Mouse (Mus musculus): ENCODE results near the gene Klhl26. TPM values are rescaled to one million over a fixed set of nuclear protein-coding genes. Genes with fewer than 3 reads are reported as not detected.
"Not testable (repeated sequence)": the region's sequence is repeated elsewhere in the genome, so short reads cannot be mapped to it uniquely, and the experiment has no call there.

The Klhl26 gene
- polyA plus RNA-seq, 1 experiment, result 32.5 TPM

GRCm38 (mm10) chr8:70517940-70518643 lies 41.3 kb upstream of the Klhl26 start:
- H3ac ChIP-seq (ENCODE audit: control insufficient read depth, insufficient read length), result no peak overlapping the region
- peaks cover 11% of the 10 kb centered on the region for H3K36me3 ChIP-seq (ENCODE audit: control insufficient read depth, insufficient read depth)
- no peak overlapping the region for H3K4me2 ChIP-seq (ENCODE audit: low read depth)
- H3K4me3 ChIP-seq, result no peak overlapping the region
- no peaks in the 10 kb centered on the region for H3K79me2 ChIP-seq (ENCODE audit: control insufficient read depth, insufficient read depth)
- H3K27me3 ChIP-seq (ENCODE audit: control insufficient read depth, insufficient read depth, insufficient read length), result no peaks in the 10 kb centered on the region
- TF ChIP-seq REST (IDR thresholded peaks at IDR 0.05; ENCODE audit: insufficient read depth, insufficient read length) (no peak), POLR2AphosphoS2 (IDR thresholded peaks at IDR 0.05; ENCODE audit: insufficient read length, low read depth) (peak; percentile 70)

- TF ChIP-seq SRF (IDR thresholded peaks at IDR 0.05; ENCODE audit: control insufficient read depth, insufficient read length, low read depth) (no peak), E2F4 (IDR thresholded peaks at IDR 0.05; ENCODE audit: insufficient read depth) (no peak), POLR2AphosphoS2 (IDR thresholded peaks at IDR 0.05; ENCODE audit: insufficient read length, low read depth) (no peak), MYOD1 (IDR thresholded peaks at IDR 0.05; ENCODE audit: control insufficient read depth in 1 of 3, insufficient read length in 2 of 3, low read depth in 2 of 3) (no peak), POLR2A (IDR thresholded peaks at IDR 0.05; ENCODE audit: insufficient read length, low read depth) (no peak), MAX (IDR thresholded peaks at IDR 0.05; ENCODE audit: low read depth) (no peak), MYOG (IDR thresholded peaks at IDR 0.05; ENCODE audit: control insufficient read depth in 1 of 3, insufficient read depth in 1 of 3, insufficient read length in 2 of 3, low read depth in 2 of 3) (no peak), USF1 (IDR thresholded peaks at IDR 0.05; ENCODE audit: low read depth) (no peak), TCF12 (IDR thresholded peaks at IDR 0.05; ENCODE audit: insufficient read depth, poor library complexity, severe bottlenecking) (no peak), TCF3 (IDR thresholded peaks at IDR 0.05; ENCODE audit: insufficient read length, low read depth) (no peak), REST (IDR thresholded peaks at IDR 0.05; ENCODE audit: insufficient read depth, insufficient read length) (no peak), CEBPB (IDR thresholded peaks at IDR 0.05; ENCODE audit: insufficient read depth, poor library complexity, severe bottlenecking) (no peak)
- Histone ChIP-seq H3K4me2 (ENCODE audit: low read depth) (peak overlapping the region; percentile 18), H3ac (ENCODE audit: control insufficient read depth, insufficient read length) (no peak overlapping the region), H3K27me3 (ENCODE audit: control insufficient read depth, insufficient read depth, insufficient read length) (no peaks in the 10 kb centered on the region), H3K79me2 (ENCODE audit: control insufficient read depth, insufficient read depth) (peaks cover 34% of the 10 kb centered on the region), H3K4me3 (no peak overlapping the region), H3K36me3 (ENCODE audit: control insufficient read depth, insufficient read depth) (peaks cover 5% of the 10 kb centered on the region)
Observed at GRCm38 (mm10) chr8:70513441-70513840, 36.7 kb upstream of the Klhl26 start.

- peaks cover 35% of the 10 kb centered on the region for H3K79me2 ChIP-seq (ENCODE audit: control insufficient read depth, insufficient read depth)
- no peaks in the 10 kb centered on the region for H3K27me3 ChIP-seq (ENCODE audit: control insufficient read depth, insufficient read depth, insufficient read length)
- no peak overlapping the region for H3K4me2 ChIP-seq (ENCODE audit: low read depth)
- peaks cover 15% of the 10 kb centered on the region for H3K36me3 ChIP-seq (ENCODE audit: control insufficient read depth, insufficient read depth)
- no peak overlapping the region for H3ac ChIP-seq (ENCODE audit: control insufficient read depth, insufficient read length)
- TF ChIP-seq TCF3 (IDR thresholded peaks at IDR 0.05; ENCODE audit: insufficient read length, low read depth), result no peak
- TF ChIP-seq MYOD1 (IDR thresholded peaks at IDR 0.05; ENCODE audit: control insufficient read depth in 1 of 3, insufficient read length in 2 of 3, low read depth in 2 of 3), result no peak
- no peak for TF ChIP-seq E2F4 (IDR thresholded peaks at IDR 0.05; ENCODE audit: insufficient read depth)
- no peak for TF ChIP-seq MYOG (IDR thresholded peaks at IDR 0.05; ENCODE audit: control insufficient read depth in 1 of 3, insufficient read depth in 1 of 3, insufficient read length in 2 of 3, low read depth in 2 of 3)
- H3K4me3 ChIP-seq, result no peak overlapping the region
Observed at GRCm38 (mm10) chr8:70512253-70512903, 35.6 kb upstream of the Klhl26 start.

- no peaks in the 10 kb centered on the region for H3K27me3 ChIP-seq (ENCODE audit: control insufficient read depth, insufficient read depth, insufficient read length)
- peaks cover 15% of the 10 kb centered on the region for H3K36me3 ChIP-seq (ENCODE audit: control insufficient read depth, insufficient read depth)
- no peak overlapping the region for H3ac ChIP-seq (ENCODE audit: control insufficient read depth, insufficient read length)
- H3K4me3 ChIP-seq, result no peak overlapping the region
- TF ChIP-seq POLR2AphosphoS2 (IDR thresholded peaks at IDR 0.05; ENCODE audit: insufficient read length, low read depth) (peak; percentile 62), CEBPB (IDR thresholded peaks at IDR 0.05; ENCODE audit: insufficient read depth, poor library complexity, severe bottlenecking) (no peak)
- peak overlapping the region; percentile 61 for H3K4me2 ChIP-seq (ENCODE audit: low read depth)
- H3K79me2 ChIP-seq (ENCODE audit: control insufficient read depth, insufficient read depth), result peaks cover 35% of the 10 kb centered on the region
Observed at GRCm38 (mm10) chr8:70511770-70512169, 35.0 kb upstream of the Klhl26 start.

- peak overlapping the region; percentile 61 for H3K4me2 ChIP-seq (ENCODE audit: low read depth)
- peaks cover 15% of the 10 kb centered on the region for H3K36me3 ChIP-seq (ENCODE audit: control insufficient read depth, insufficient read depth)
- H3ac ChIP-seq (ENCODE audit: control insufficient read depth, insufficient read length), result peak overlapping the region; percentile 84
Observed at GRCm38 (mm10) chr8:70511174-70511573, 34.4 kb upstream of the Klhl26 start.

More at GRCm38 (mm10) chr8:70511174-70511573, 34.4 kb upstream of the Klhl26 start:
- Histone ChIP-seq H3K79me2 (ENCODE audit: control insufficient read depth, insufficient read depth) (peaks cover 36% of the 10 kb centered on the region), H3K4me3 (peak overlapping the region; percentile 93)
- H3K27me3 ChIP-seq (ENCODE audit: control insufficient read depth, insufficient read depth, insufficient read length), result not testable (repeated sequence)

Data from myocyte (in vitro differentiated cells).